Mouse (Mus musculus) bone marrow, adult 2 months (tissue): ENCODE measurements around the gene Omp. TPM values are rescaled to one million over a fixed set of nuclear protein-coding genes. Genes with fewer than 3 reads are reported as not detected.

Source experiments
- H3K27ac ChIP-seq: fragments of 200-500 bp; 2 replicates; pipeline ENCODE4 v1.5.1; 2012; ENCODE audit warnings: low read depth, mild to moderate bottlenecking, control low read depth, inconsistent platforms, low read length; ENCODE audit not compliant: control insufficient read depth, poor library complexity, insufficient read depth
- H3K4me1 ChIP-seq: fragments of 200-500 bp; 2 replicates; pipeline ENCODE4 v1.6.1; 2011; ENCODE audit warnings: low read length; ENCODE audit not compliant: control insufficient read depth, insufficient read depth
- H3K4me3 ChIP-seq: fragments of 200-500 bp; replicated peaks from 2 replicates; pipeline ENCODE3; 2011; ENCODE audit warnings: mild to moderate bottlenecking, low read depth, low read length, control low read depth; ENCODE audit not compliant: control insufficient read depth
- CTCF ChIP-seq: fragments of 200-500 bp; IDR thresholded peaks from 2 replicates; pipeline ENCODE4 v1.5.1; 2011; ENCODE audit warnings: low read length, control low read depth; ENCODE audit not compliant: control insufficient read depth, insufficient read depth
- POLR2A ChIP-seq: fragments of 200-500 bp; IDR thresholded peaks from 2 replicates; pipeline ENCODE4 v1.6.1; 2011; ENCODE audit warnings: low read depth, mild to moderate bottlenecking, control low read depth, low read length, borderline replicate concordance; ENCODE audit not compliant: control insufficient read depth
- WGBS: fragments of 180-500 bp; shearing (Covaris S2); methylation state at CpG from one replicate; pipeline ENCODE4 v1.1.7; 2018; 5-methylcytosine and 5-hydroxymethylcytosine counted together
- polyA plus RNA-seq: library from polyadenylated mRNA; stranded (reverse); fragments of >200 nt; gene quantifications from 2 replicates; pipeline ENCODE4 v1.2.4, GENCODE M21; 2011; ENCODE audit warnings: low replicate concordance; ENCODE audit not compliant: missing spikeins, insufficient read depth, insufficient read length

Gene Omp
- polyA plus RNA-seq, 1 experiment, result 4.7 TPM

- TF ChIP-seq CTCF (no peak), POLR2A (no peak)
- no peaks in the 10 kb centered on the region; the same call in 1 of the 2 replicates for H3K4me1 ChIP-seq
- H3K27ac ChIP-seq, result no peak overlapping the region
- no peak overlapping the region for H3K4me3 ChIP-seq
- whole genome bisulfite sequencing, result 77% methylated on average over 3 of the region's 3 CpGs
Measured at GRCm38 (mm10) chr7:98121241-98121640, 24.1 kb downstream of the Omp start.

- Histone ChIP-seq H3K4me3 (peak overlapping the region; percentile 24), H3K27ac (no peak overlapping the region), H3K4me1 (no peaks in the 10 kb centered on the region; the same call in 1 of the 2 replicates)
- WGBS, result 1% methylated on average over 7 of the region's 7 CpGs
- no peak for TF ChIP-seq POLR2A
- TF ChIP-seq CTCF, result peak; percentile 91
Measured at GRCm38 (mm10) chr7:98120325-98120724, 25.0 kb downstream of the Omp start.

- TF ChIP-seq POLR2A (no peak), CTCF (no peak)
- H3K27ac ChIP-seq, result no peak overlapping the region
- no peaks in the 10 kb centered on the region; the same call in 1 of the 2 replicates for H3K4me1 ChIP-seq
- no peak overlapping the region for H3K4me3 ChIP-seq
- 80% methylated on average over 2 of the region's 2 CpGs for WGBS
Measured at GRCm38 (mm10) chr7:98119961-98120232, 25.4 kb downstream of the Omp start.

- H3K27ac ChIP-seq, result no peak within 1 kb of the TSS
- H3K4me3 ChIP-seq, result peak within 1 kb of the TSS; percentile 24
- TF ChIP-seq POLR2A, result no peak
- no peak for TF ChIP-seq CTCF
- no peaks in the 10 kb centered on the region; the same call in 1 of the 2 replicates for H3K4me1 ChIP-seq
- 55% methylated on average over 9 of the region's 9 CpGs for WGBS
Measured at GRCm38 (mm10) chr7:98119179-98119960, 25.9 kb downstream of the Omp start, which contains the start of gene Myo7a. Gene Myo7a (minus strand): TSS chr7:98119524.

- Histone ChIP-seq H3K4me1 (no peaks in the 10 kb centered on the region; the same call in 1 of the 2 replicates), H3K4me3 (no peak overlapping the region), H3K27ac (no peak overlapping the region)
- TF ChIP-seq POLR2A (no peak), CTCF (no peak)
- WGBS, result 31% methylated on average over 11 of the region's 11 CpGs
Measured at GRCm38 (mm10) chr7:98117012-98117660, 28.2 kb downstream of the Omp start.

- WGBS, result 71% methylated on average over 6 of the region's 6 CpGs
- TF ChIP-seq POLR2A, result no peak
- TF ChIP-seq CTCF, result no peak
- no peak overlapping the region for H3K4me3 ChIP-seq
- H3K4me1 ChIP-seq, result no peaks in the 10 kb centered on the region
- H3K27ac ChIP-seq, result no peak overlapping the region
Measured at GRCm38 (mm10) chr7:98114656-98115055, 30.6 kb downstream of the Omp start.

- TF ChIP-seq CTCF (no peak), POLR2A (no peak)
- no peak overlapping the region for H3K4me3 ChIP-seq
- no peak overlapping the region for H3K27ac ChIP-seq
- WGBS, result 16% methylated on average over 25 of the region's 25 CpGs
- no peaks in the 10 kb centered on the region for H3K4me1 ChIP-seq
Measured at GRCm38 (mm10) chr7:98111233-98111632, 34.1 kb downstream of the Omp start.

GRCm38 (mm10) chr7:98109771-98110170, 35.5 kb downstream of the Omp start:
- WGBS, result 76% methylated on average over 4 of the region's 4 CpGs
- TF ChIP-seq CTCF (no peak), POLR2A (no peak)

More at GRCm38 (mm10) chr7:98109771-98110170, 35.5 kb downstream of the Omp start:
- Histone ChIP-seq H3K27ac (no peak overlapping the region), H3K4me1 (no peaks in the 10 kb centered on the region), H3K4me3 (no peak overlapping the region)
